Mouse (Mus musculus) CH12.LX (cell line): ENCODE measurements around the gene Ift22. TPM values are rescaled to one million over a fixed set of nuclear protein-coding genes. Genes with fewer than 3 reads are reported as not detected.

ENCODE experiments used
- DNase-seq: peaks from one replicate; pipeline ENCODE4 v3.0.0-alpha.2; 2013; ENCODE audit errors: extremely low read depth
- H3K27ac ChIP-seq: 2 replicates; pipeline ENCODE4 v1.5.1; 2012; ENCODE audit warnings: low read depth, mild to moderate bottlenecking, control low read depth, moderate library complexity; ENCODE audit not compliant: insufficient read depth
- H3K27me3 ChIP-seq: replicated peaks from 2 replicates; pipeline ENCODE3; 2012; ENCODE audit warnings: inconsistent platforms
- H3K36me3 ChIP-seq, 2 experiments: replicated peaks in 1 of 2; 2 replicates each; pipeline versions ENCODE3 to v1.6.1; 2012; ENCODE audit warnings: inconsistent platforms in 1 of 2, low read length in 1 of 2, mild to moderate bottlenecking in 1 of 2, mixed read lengths in 1 of 2, moderate library complexity in 1 of 2; ENCODE audit not compliant: control insufficient read depth in 1 of 2, insufficient read depth in 1 of 2
- H3K4me1 ChIP-seq, 2 experiments: 2 replicates each; pipeline ENCODE4 v1.6.1; 2012; ENCODE audit warnings: inconsistent platforms in 1 of 2, moderate library complexity in 1 of 2; ENCODE audit not compliant: insufficient read depth in 2 of 2, control insufficient read depth in 1 of 2
- H3K4me2 ChIP-seq: 2 replicates; pipeline ENCODE4 v1.6.1; 2012; ENCODE audit warnings: low read depth, mild to moderate bottlenecking, control low read depth; ENCODE audit not compliant: poor library complexity, insufficient read depth, severe bottlenecking
- H3K4me3 ChIP-seq, 3 experiments: fragments of 150-350 bp in 1 of 3; sonication (generic) in 1 of 3; replicated peaks in 1 of 3; 2 replicates each; pipeline versions ENCODE3 to v1.5.1; 2011 to 2012; ENCODE audit warnings: low read depth in 2 of 3, low read length in 2 of 3, mild to moderate bottlenecking in 2 of 3, moderate library complexity in 2 of 3, control low read depth in 1 of 3, improper control_type of control experiment in 1 of 3, inconsistent platforms in 1 of 3, mixed read lengths in 1 of 3; ENCODE audit not compliant: poor library complexity in 1 of 3
- H3K79me2 ChIP-seq: replicated peaks from 2 replicates; pipeline ENCODE4 v1.6.1; 2012; ENCODE audit warnings: mild to moderate bottlenecking, moderate library complexity; ENCODE audit not compliant: control insufficient read depth, poor library complexity, insufficient read depth, severe bottlenecking; ENCODE audit errors: extremely low read depth
- H3K9ac ChIP-seq: 2 replicates; pipeline ENCODE4 v1.6.1; 2012; ENCODE audit warnings: low read depth, mild to moderate bottlenecking, control low read depth, moderate library complexity; ENCODE audit not compliant: insufficient read depth
- H3K9me3 ChIP-seq: replicated peaks from 2 replicates; pipeline ENCODE3; 2012; ENCODE audit warnings: low read length, inconsistent platforms, mixed read lengths
- BHLHE40 ChIP-seq: IDR thresholded peaks from 2 replicates; pipeline ENCODE4 v1.6.1; 2011; ENCODE audit warnings: mild to moderate bottlenecking, low read depth, low read length, improper control_type of control experiment
- CHD1 ChIP-seq: IDR thresholded peaks from 2 replicates; pipeline ENCODE4 v1.6.1; 2012; ENCODE audit warnings: low read depth, low read length, improper control_type of control experiment, inconsistent platforms
- CTCF ChIP-seq, 2 experiments: IDR thresholded peaks in 1 of 2; conservative IDR thresholded peaks in 1 of 2; 2 replicates each; pipeline ENCODE4 v1.5.1; 2011 to 2012; ENCODE audit warnings: low read depth in 2 of 2, low read length in 2 of 2, improper control_type of control experiment in 1 of 2, inconsistent platforms in 1 of 2, mild to moderate bottlenecking in 1 of 2, moderate library complexity in 1 of 2
- E2F4 ChIP-seq: IDR thresholded peaks from 2 replicates; pipeline ENCODE4 v1.6.1; 2011; ENCODE audit warnings: low read depth, low read length, improper control_type of control experiment; ENCODE audit not compliant: insufficient replicate concordance
- ELF1 ChIP-seq: IDR thresholded peaks from 2 replicates; pipeline ENCODE4 v1.6.1; 2014; ENCODE audit warnings: low read depth, mild to moderate bottlenecking, inconsistent platforms, low read length, improper control_type of control experiment
- EP300 ChIP-seq: IDR thresholded peaks from 2 replicates; pipeline ENCODE4 v1.6.1; 2011; ENCODE audit warnings: low read length, improper control_type of control experiment
- ETS1 ChIP-seq: conservative IDR thresholded peaks from 2 replicates; pipeline ENCODE4 v1.6.1; 2012; ENCODE audit warnings: low read depth, mild to moderate bottlenecking, inconsistent platforms, low read length, improper control_type of control experiment, moderate library complexity
- GABPA ChIP-seq: IDR thresholded peaks from 2 replicates; pipeline ENCODE4 v1.6.1; 2012; ENCODE audit warnings: low read depth, low read length, improper control_type of control experiment, inconsistent platforms; ENCODE audit not compliant: insufficient replicate concordance
- HCFC1 ChIP-seq: IDR thresholded peaks from 2 replicates; pipeline ENCODE4 v1.6.1; 2012; ENCODE audit warnings: low read depth, mild to moderate bottlenecking, inconsistent platforms, low read length, improper control_type of control experiment
- IRF4 ChIP-seq: IDR thresholded peaks from 2 replicates; pipeline ENCODE4 v1.6.1; 2014; ENCODE audit warnings: low read depth, mild to moderate bottlenecking, inconsistent platforms, low read length, improper control_type of control experiment
- JUN ChIP-seq: IDR thresholded peaks from 2 replicates; pipeline ENCODE4 v1.6.1; 2011; ENCODE audit warnings: low read depth, mild to moderate bottlenecking, low read length, improper control_type of control experiment, moderate library complexity; ENCODE audit not compliant: insufficient read depth
- KAT2A ChIP-seq: IDR thresholded peaks from 2 replicates; pipeline ENCODE4 v1.6.1; 2012; ENCODE audit warnings: low read length, improper control_type of control experiment, inconsistent platforms; ENCODE audit not compliant: insufficient replicate concordance
- MAFK ChIP-seq: IDR thresholded peaks from 2 replicates; pipeline ENCODE4 v1.6.1; 2011; ENCODE audit warnings: low read length, improper control_type of control experiment; ENCODE audit not compliant: insufficient replicate concordance
- MAX ChIP-seq: IDR thresholded peaks from 2 replicates; pipeline ENCODE4 v1.6.1; 2011; ENCODE audit warnings: low read length, improper control_type of control experiment
- MAZ ChIP-seq: IDR thresholded peaks from 2 replicates; pipeline ENCODE4 v1.6.1; 2012; ENCODE audit warnings: low read depth, mild to moderate bottlenecking, inconsistent platforms, low read length, improper control_type of control experiment, moderate library complexity
- MEF2A ChIP-seq: IDR thresholded peaks from 2 replicates; pipeline ENCODE4 v1.6.1; 2014; ENCODE audit warnings: low read depth, mild to moderate bottlenecking, inconsistent platforms, low read length, improper control_type of control experiment, borderline replicate concordance
- MXI1 ChIP-seq: IDR thresholded peaks from 2 replicates; pipeline ENCODE4 v1.6.1; 2011; ENCODE audit warnings: mild to moderate bottlenecking, low read depth, low read length, improper control_type of control experiment
- MYC ChIP-seq: IDR thresholded peaks from 2 replicates; pipeline ENCODE4 v1.6.1; 2011; ENCODE audit warnings: low read depth, mild to moderate bottlenecking, improper control_type of control experiment, low read length
- NELFE ChIP-seq: IDR thresholded peaks from 2 replicates; pipeline ENCODE4 v1.6.1; 2011; ENCODE audit warnings: low read depth, low read length, improper control_type of control experiment
- PAX5 ChIP-seq: IDR thresholded peaks from 2 replicates; pipeline ENCODE4 v1.6.1; 2012; ENCODE audit warnings: low read length, inconsistent platforms, mixed read lengths
- POLR2A ChIP-seq: IDR thresholded peaks from 2 replicates; pipeline ENCODE4 v1.6.1; 2011; ENCODE audit warnings: low read depth, mild to moderate bottlenecking, improper control_type of control experiment, low read length
- SIN3A ChIP-seq: IDR thresholded peaks from 2 replicates; pipeline ENCODE4 v1.6.1; 2012; ENCODE audit warnings: low read length, improper control_type of control experiment, inconsistent platforms
- SMC3 ChIP-seq: IDR thresholded peaks from 2 replicates; pipeline ENCODE4 v1.6.1; 2011; ENCODE audit warnings: low read depth, low read length, improper control_type of control experiment
- TBP ChIP-seq: conservative IDR thresholded peaks from 2 replicates; pipeline ENCODE4 v1.6.1; 2011; ENCODE audit warnings: low read depth, low read length, improper control_type of control experiment
- TCF12 ChIP-seq: IDR thresholded peaks from 2 replicates; pipeline ENCODE4 v1.6.1; 2014; ENCODE audit warnings: low read depth, mild to moderate bottlenecking, inconsistent platforms, low read length, improper control_type of control experiment
- UBTF ChIP-seq: IDR thresholded peaks from 2 replicates; pipeline ENCODE4 v1.6.1; 2012; ENCODE audit warnings: low read depth, mild to moderate bottlenecking, inconsistent platforms, low read length, improper control_type of control experiment, moderate library complexity
- USF2 ChIP-seq: conservative IDR thresholded peaks from 2 replicates; pipeline ENCODE4 v1.6.1; 2011; ENCODE audit warnings: low read depth, low read length, improper control_type of control experiment
- ZC3H11A ChIP-seq: IDR thresholded peaks from 2 replicates; pipeline ENCODE4 v1.6.1; 2012; ENCODE audit warnings: low read depth, mild to moderate bottlenecking, inconsistent platforms, low read length, improper control_type of control experiment
- ZMIZ1 ChIP-seq: IDR thresholded peaks from 2 replicates; pipeline ENCODE4 v1.6.1; 2012; ENCODE audit warnings: low read depth, mild to moderate bottlenecking, inconsistent platforms, low read length, improper control_type of control experiment
- ZNF384 ChIP-seq: IDR thresholded peaks from 2 replicates; pipeline ENCODE4 v1.6.1; 2012; ENCODE audit warnings: low read depth, low read length, improper control_type of control experiment, inconsistent platforms
- dilution Hi-C: fragments of 300-500 bp; cut with MboI; formaldehyde crosslinking; loops from 2 replicates; pipeline ENCODE4 v1.14.3; 2020; ENCODE audit warnings: low sequenced_read_pairs; ENCODE audit not compliant: extremely low pct_unique_long_range_greater_than_20kb, extremely low pct_ligation_motif_present
- in situ Hi-C: fragments of 300-500 bp; cut with MboI; formaldehyde crosslinking; loops from 3 replicates; pipeline ENCODE4 v1.14.3; 2019; ENCODE audit warnings: low sequenced_read_pairs, low pct_ligation_motif_present, low pct_unique_long_range_greater_than_20kb, mixed read lengths
- polyA plus RNA-seq: library from polyadenylated mRNA; unstranded; fragments of >175 nt; gene quantifications from 2 replicates; pipeline ENCODE4 v1.2.1, GENCODE M21; 2012; ENCODE audit warnings: low read depth; ENCODE audit not compliant: insufficient read length
- total RNA-seq, 2 experiments: library from RNA; depleted of rRNA; stranded (reverse); fragments of 300-350 nt in 1 of 2; fragments of >200 nt in 1 of 2; gene quantifications; 2 replicates each; pipeline ENCODE4 v1.2.3; 2012 to 2014

The Ift22 gene
- total and polyA plus RNA-seq, 3 experiments = 16.8 to 39.6 (median 18.5) TPM

- no peaks in the 10 kb centered on the region for H3K36me3 ChIP-seq
- H3K4me3 ChIP-seq = no peak overlapping the region
- no peak overlapping the region for H3K27ac ChIP-seq
- no peaks in the 10 kb centered on the region for H3K9me3 ChIP-seq
- dilution Hi-C loops = no loop called here
- DNase-seq = no peak
- no peak for TF ChIP-seq UBTF
- no peak for TF ChIP-seq POLR2A
- no peak for TF ChIP-seq MAZ
- TF ChIP-seq MAX = no peak
- no peak for TF ChIP-seq TBP
- no peak for TF ChIP-seq HCFC1
- TF ChIP-seq CTCF (conservative IDR thresholded peaks at IDR 0.05 in 1 of 2, IDR thresholded peaks at IDR 0.05 in 1 of 2; ENCODE audit: low read depth in 2 of 2, low read length in 2 of 2) = no peak
- no peak for TF ChIP-seq NELFE
- TF ChIP-seq ETS1 = no peak
- TF ChIP-seq KAT2A = no peak
- TF ChIP-seq TCF12 = no peak
- no peak for TF ChIP-seq ZNF384
- no peak for TF ChIP-seq JUN
- TF ChIP-seq MAFK = no peak
- no peak for TF ChIP-seq ZMIZ1
- no peak for TF ChIP-seq ELF1
- no peak for TF ChIP-seq MYC
- TF ChIP-seq, all 38 proteins: peak for 0
- H3K9ac ChIP-seq = no peak overlapping the region
- H3K4me2 ChIP-seq = no peak overlapping the region
- H3K4me1 ChIP-seq = no peaks in the 10 kb centered on the region
- H3K27me3 ChIP-seq = peaks cover 49% of the 10 kb centered on the region
- no peaks in the 10 kb centered on the region for H3K79me2 ChIP-seq
- in situ Hi-C loops = no loop called here
Observed at GRCm38 (mm10) chr5:136861191-136861940, 46.6 kb upstream of the Ift22 start.

GRCm38 (mm10) chr5:136862806-136863205, 45.1 kb upstream of the Ift22 start:
- H3K79me2 ChIP-seq = no peaks in the 10 kb centered on the region
- H3K4me2 ChIP-seq = no peak overlapping the region
- H3K9me3 ChIP-seq = no peaks in the 10 kb centered on the region
- no peaks in the 10 kb centered on the region for H3K4me1 ChIP-seq
- H3K27me3 ChIP-seq = peaks cover 54% of the 10 kb centered on the region
- H3K27ac ChIP-seq = no peak overlapping the region
- in situ Hi-C loops (no loop called here), dilution Hi-C loops (no loop called here)
- H3K9ac ChIP-seq = no peak overlapping the region
- no peak for TF ChIP-seq EP300
- TF ChIP-seq PAX5 = no peak
- TF ChIP-seq UBTF = no peak
- no peak for TF ChIP-seq USF2
- no peak for TF ChIP-seq ELF1
- no peak for TF ChIP-seq E2F4
- no peak for TF ChIP-seq MAX
- TF ChIP-seq SMC3 = no peak
- no peak for TF ChIP-seq ZMIZ1
- TF ChIP-seq SIN3A = no peak
- TF ChIP-seq HCFC1 = no peak
- no peak for TF ChIP-seq CHD1
- TF ChIP-seq ZNF384 = no peak
- no peak for TF ChIP-seq MXI1
- no peak for TF ChIP-seq BHLHE40
- no peak for TF ChIP-seq GABPA
- TF ChIP-seq CTCF (conservative IDR thresholded peaks at IDR 0.05 in 1 of 2, IDR thresholded peaks at IDR 0.05 in 1 of 2; ENCODE audit: low read depth in 2 of 2, low read length in 2 of 2) = no peak
- TF ChIP-seq MEF2A = no peak
- no peak for TF ChIP-seq ZC3H11A
- no peak for TF ChIP-seq IRF4
- no peak for DNase-seq
- H3K4me3 ChIP-seq = no peak overlapping the region
- no peaks in the 10 kb centered on the region for H3K36me3 ChIP-seq
